Mouse (Mus musculus) forebrain, postnatal 0 days (tissue): ENCODE results near the gene Abca2. TPM values are rescaled to one million over a fixed set of nuclear protein-coding genes. Genes with fewer than 3 reads are reported as not detected.
A peak's percentile ranks its signal among the peaks of the same experiment; 100 is the strongest.

Experiments used
- ATAC-seq: fragments of 200-750 bp; cut with Nextera tagmentation; 2 replicates; pipeline ENCODE4 v1.8.0; 2017; ENCODE audit warnings: mild to moderate bottlenecking, moderate library complexity
- DNase-seq: peaks from one replicate; pipeline ENCODE4 v3.0.0-alpha.2; 2015
- H3K27ac ChIP-seq: fragments of 300-500 bp; sonication (generic); 2 replicates; pipeline ENCODE4 v1.5.1; 2014; ENCODE audit warnings: low read depth, mild to moderate bottlenecking, antibody characterized with exemption, low read length, moderate library complexity, mixed read lengths
- H3K27me3 ChIP-seq: fragments of 300-500 bp; sonication (generic); 2 replicates; pipeline ENCODE4 v1.6.1; 2014; ENCODE audit warnings: mild to moderate bottlenecking, low read length, mixed read lengths; ENCODE audit not compliant: insufficient read depth
- H3K36me3 ChIP-seq: fragments of 300-500 bp; sonication (generic); 2 replicates; pipeline ENCODE4 v1.6.1; 2014; ENCODE audit warnings: mild to moderate bottlenecking, moderate library complexity; ENCODE audit not compliant: insufficient read depth
- H3K4me1 ChIP-seq: fragments of 300-500 bp; sonication (generic); 2 replicates; pipeline ENCODE4 v1.6.1; 2014; ENCODE audit warnings: antibody characterized with exemption; ENCODE audit not compliant: insufficient read depth
- H3K4me2 ChIP-seq: fragments of 300-500 bp; sonication (generic); 2 replicates; pipeline ENCODE4 v1.6.1; 2014; ENCODE audit warnings: low read depth, mild to moderate bottlenecking, moderate library complexity
- H3K4me3 ChIP-seq: fragments of 300-500 bp; sonication (generic); 2 replicates; pipeline ENCODE4 v1.5.1; 2014; ENCODE audit warnings: low read depth, low read length, mixed read lengths
- H3K9ac ChIP-seq: fragments of 300-500 bp; sonication (generic); 2 replicates; pipeline ENCODE4 v1.6.1; 2014; ENCODE audit warnings: mild to moderate bottlenecking
- H3K9me3 ChIP-seq: fragments of 300-500 bp; sonication (generic); 2 replicates; pipeline ENCODE4 v1.6.1; 2016; ENCODE audit warnings: low read length
- CTCF ChIP-seq: sonication (generic); IDR thresholded peaks from 2 replicates; pipeline ENCODE4 v1.5.1; 2016; ENCODE audit warnings: antibody characterized with exemption, control low read depth, low read depth
- WGBS: fragments of 180-500 bp; shearing (Covaris S2); extraction: QIAGEN DNeasy Blood & Tissue Kit; methylation state at CpG from one replicate; pipeline ENCODE4 v1.1.7; 2014; 5-methylcytosine and 5-hydroxymethylcytosine counted together
- polyA plus RNA-seq: library from polyadenylated mRNA; unstranded; fragments of >200 nt; fragmentation: Nextera tagmentation; extraction: Ambion mirVana; gene quantifications from 2 replicates; pipeline ENCODE4 v1.2.1, GENCODE M21; 2015
- total RNA-seq: library from RNA; depleted of rRNA; stranded (reverse); fragments of >200 nt; gene quantifications from 2 replicates; pipeline ENCODE4 v1.2.3, GENCODE M21; 2014

The Abca2 gene
- total and polyA plus RNA-seq, 2 experiments from 2014 or later: 10.5 to 67.4 TPM

GRCm38 (mm10) chr2:25397010-25397409 is 31.5 kb upstream of the Abca2 start:
- WGBS: 68% methylated on average over 1 of the region's 1 CpGs
- Histone ChIP-seq H3K27ac (no peak overlapping the region), H3K27me3 (peaks cover 17% of the 10 kb centered on the region), H3K4me1 (peaks cover 8% of the 10 kb centered on the region; the same call in 1 of the 2 replicates), H3K9me3 (no peaks in the 10 kb centered on the region), H3K36me3 (no peaks in the 10 kb centered on the region), H3K4me2 (0 out of 2 replicates have a peak overlapping the region, but pooled peaks have one; percentile 67), H3K4me3 (no peak overlapping the region), H3K9ac (no peak overlapping the region)
- ATAC-seq: no peak
- no peak for DNase-seq
- no peak for TF ChIP-seq CTCF

GRCm38 (mm10) chr2:25398065-25398464 is 30.4 kb upstream of the Abca2 start:
- ATAC-seq (no peak), DNase-seq (no peak)
- no peaks in the 10 kb centered on the region for H3K9me3 ChIP-seq
- H3K4me1 ChIP-seq: peaks cover 8% of the 10 kb centered on the region; the same call in 1 of the 2 replicates
- H3K4me2 ChIP-seq: no peak overlapping the region
- 94% methylated on average over 7 of the region's 7 CpGs for WGBS
- H3K27me3 ChIP-seq: peaks cover 17% of the 10 kb centered on the region
- H3K9ac ChIP-seq: no peak overlapping the region
- H3K36me3 ChIP-seq: no peaks in the 10 kb centered on the region
- no peak overlapping the region for H3K27ac ChIP-seq
- no peak for TF ChIP-seq CTCF
- no peak overlapping the region for H3K4me3 ChIP-seq

- no peak within 1 kb of the TSS for H3K27ac ChIP-seq
- DNase-seq (no peak), ATAC-seq (no peak)
- H3K4me2 ChIP-seq: peak within 1 kb of the TSS; percentile 74; the same call in 1 of the 2 replicates
- H3K4me1 ChIP-seq: peaks cover 8% of the 10 kb centered on the region; the same call in 1 of the 2 replicates
- WGBS: 71% methylated on average over 8 of the region's 8 CpGs
- no peak within 1 kb of the TSS for H3K4me3 ChIP-seq
- no peaks in the 10 kb centered on the region for H3K36me3 ChIP-seq
- H3K27me3 ChIP-seq: peaks cover 17% of the 10 kb centered on the region
- no peaks in the 10 kb centered on the region for H3K9me3 ChIP-seq
- no peak for TF ChIP-seq CTCF
- H3K9ac ChIP-seq: no peak within 1 kb of the TSS
These were observed 29.5 kb upstream of the Abca2 start, which contains the start of gene Npdc1 for GRCm38 (mm10) chr2:25399051-25399450. Npdc1 (plus strand) TSS chr2:25399351.

GRCm38 (mm10) chr2:25400291-25400690 is 28.2 kb upstream of the Abca2 start:
- no peaks in the 10 kb centered on the region for H3K9me3 ChIP-seq
- ATAC-seq: no peak
- H3K9ac ChIP-seq: peak overlapping the region; percentile 58
- H3K27me3 ChIP-seq: peaks cover 10% of the 10 kb centered on the region
- H3K4me3 ChIP-seq: peak overlapping the region; percentile 37
- no peak for DNase-seq
- no peak overlapping the region for H3K27ac ChIP-seq
- no peak for TF ChIP-seq CTCF
- H3K4me1 ChIP-seq: peaks cover 15% of the 10 kb centered on the region; the same call in 1 of the 2 replicates
- peak overlapping the region; percentile 74 for H3K4me2 ChIP-seq
- 22% methylated on average over 16 of the region's 16 CpGs for WGBS
- no peaks in the 10 kb centered on the region for H3K36me3 ChIP-seq

GRCm38 (mm10) chr2:25400764-25401163 is 27.7 kb upstream of the Abca2 start:
- peak; percentile 78 for DNase-seq
- peak overlapping the region; percentile 58 for H3K9ac ChIP-seq
- peak overlapping the region; percentile 74 for H3K4me2 ChIP-seq
- peak; percentile 80 for TF ChIP-seq CTCF
- peaks cover 10% of the 10 kb centered on the region for H3K27me3 ChIP-seq
- no peak overlapping the region for H3K27ac ChIP-seq
- H3K4me3 ChIP-seq: peak overlapping the region; percentile 37
- no peaks in the 10 kb centered on the region for H3K36me3 ChIP-seq
- peaks cover 14% of the 10 kb centered on the region; the same call in 1 of the 2 replicates for H3K4me1 ChIP-seq
- no peaks in the 10 kb centered on the region for H3K9me3 ChIP-seq
- ATAC-seq: no peak
- WGBS: 5% methylated on average over 17 of the region's 17 CpGs

GRCm38 (mm10) chr2:25402377-25402971 is 26.0 kb upstream of the Abca2 start:
- peak; percentile 44 for ATAC-seq
- peak overlapping the region; percentile 97 for H3K27ac ChIP-seq
- peak; percentile 86 for TF ChIP-seq CTCF
- peaks cover 5% of the 10 kb centered on the region; the same call in 1 of the 2 replicates for H3K36me3 ChIP-seq
- 1% methylated on average over 13 of the region's 13 CpGs for WGBS
- no peaks in the 10 kb centered on the region for H3K27me3 ChIP-seq
- H3K4me2 ChIP-seq: peak overlapping the region; percentile 66
- peak; percentile 92 for DNase-seq
- peak overlapping the region; percentile 100 for H3K9ac ChIP-seq
- H3K4me1 ChIP-seq: peaks cover 12% of the 10 kb centered on the region; the same call in 1 of the 2 replicates
- H3K9me3 ChIP-seq: no peaks in the 10 kb centered on the region
- peak overlapping the region; percentile 97 for H3K4me3 ChIP-seq

- DNase-seq (peak; percentile 94), ATAC-seq (peak; percentile 89)
- Histone ChIP-seq H3K4me1 (peaks cover 12% of the 10 kb centered on the region; the same call in 1 of the 2 replicates), H3K27me3 (no peaks in the 10 kb centered on the region), H3K9me3 (no peaks in the 10 kb centered on the region), H3K9ac (peak overlapping the region; percentile 100), H3K27ac (peak overlapping the region; percentile 97), H3K36me3 (peaks cover 11% of the 10 kb centered on the region), H3K4me3 (peak overlapping the region; percentile 97), H3K4me2 (peak overlapping the region; percentile 66)
- WGBS: 4% methylated on average over 53 of the region's 54 CpGs
- TF ChIP-seq CTCF: no peak
These were observed 25.4 kb upstream of the Abca2 start for GRCm38 (mm10) chr2:25402972-25403601.
